Mouse (Mus musculus) forebrain, postnatal 0 days (tissue): ENCODE measurements around the gene 4930415O20Rik. TPM values are rescaled to one million over a fixed set of nuclear protein-coding genes. Genes with fewer than 3 reads are reported as not detected.
A peak's percentile ranks its signal among the peaks of the same experiment; 100 is the strongest.

ENCODE experiments used
- ATAC-seq: fragments of 200-750 bp; cut with Nextera tagmentation; 2 replicates; pipeline ENCODE4 v1.8.0; 2017; ENCODE audit warnings: mild to moderate bottlenecking, moderate library complexity
- DNase-seq: peaks from one replicate; pipeline ENCODE4 v3.0.0-alpha.2; 2015
- H3K27ac ChIP-seq: fragments of 300-500 bp; sonication (generic); 2 replicates; pipeline ENCODE4 v1.5.1; 2014; ENCODE audit warnings: low read depth, mild to moderate bottlenecking, antibody characterized with exemption, low read length, moderate library complexity, mixed read lengths
- H3K27me3 ChIP-seq: fragments of 300-500 bp; sonication (generic); 2 replicates; pipeline ENCODE4 v1.6.1; 2014; ENCODE audit warnings: mild to moderate bottlenecking, low read length, mixed read lengths; ENCODE audit not compliant: insufficient read depth
- H3K36me3 ChIP-seq: fragments of 300-500 bp; sonication (generic); 2 replicates; pipeline ENCODE4 v1.6.1; 2014; ENCODE audit warnings: mild to moderate bottlenecking, moderate library complexity; ENCODE audit not compliant: insufficient read depth
- H3K4me1 ChIP-seq: fragments of 300-500 bp; sonication (generic); 2 replicates; pipeline ENCODE4 v1.6.1; 2014; ENCODE audit warnings: antibody characterized with exemption; ENCODE audit not compliant: insufficient read depth
- H3K4me2 ChIP-seq: fragments of 300-500 bp; sonication (generic); 2 replicates; pipeline ENCODE4 v1.6.1; 2014; ENCODE audit warnings: low read depth, mild to moderate bottlenecking, moderate library complexity
- H3K4me3 ChIP-seq: fragments of 300-500 bp; sonication (generic); 2 replicates; pipeline ENCODE4 v1.5.1; 2014; ENCODE audit warnings: low read depth, low read length, mixed read lengths
- H3K9ac ChIP-seq: fragments of 300-500 bp; sonication (generic); 2 replicates; pipeline ENCODE4 v1.6.1; 2014; ENCODE audit warnings: mild to moderate bottlenecking
- H3K9me3 ChIP-seq: fragments of 300-500 bp; sonication (generic); 2 replicates; pipeline ENCODE4 v1.6.1; 2016; ENCODE audit warnings: low read length
- CTCF ChIP-seq: sonication (generic); IDR thresholded peaks from 2 replicates; pipeline ENCODE4 v1.5.1; 2016; ENCODE audit warnings: antibody characterized with exemption, control low read depth, low read depth
- WGBS: fragments of 180-500 bp; shearing (Covaris S2); extraction: QIAGEN DNeasy Blood & Tissue Kit; methylation state at CpG from one replicate; pipeline ENCODE4 v1.1.7; 2014; 5-methylcytosine and 5-hydroxymethylcytosine counted together
- polyA plus RNA-seq: library from polyadenylated mRNA; unstranded; fragments of >200 nt; fragmentation: Nextera tagmentation; extraction: Ambion mirVana; gene quantifications from 2 replicates; pipeline ENCODE4 v1.2.1, GENCODE M21; 2015
- total RNA-seq: library from RNA; depleted of rRNA; stranded (reverse); fragments of >200 nt; gene quantifications from 2 replicates; pipeline ENCODE4 v1.2.3, GENCODE M21; 2014; rRNA removed

The 4930415O20Rik gene
- total RNA-seq (not detected in 2 replicates), polyA plus RNA-seq (0.51 TPM in 1 of 2 replicates, not detected in the other)

- no peaks in the 10 kb centered on the region for H3K9me3 ChIP-seq
- DNase-seq: no peak
- no peak within 1 kb of the TSS for H3K27ac ChIP-seq
- no peaks in the 10 kb centered on the region for H3K36me3 ChIP-seq
- no peak for TF ChIP-seq CTCF
- 86% methylated on average over 10 of the region's 10 CpGs for WGBS
- H3K4me2 ChIP-seq: no peak within 1 kb of the TSS
- no peaks in the 10 kb centered on the region; the same call in 1 of the 2 replicates for H3K27me3 ChIP-seq
- no peak within 1 kb of the TSS for H3K9ac ChIP-seq
- no peak for ATAC-seq
- peaks cover 10% of the 10 kb centered on the region for H3K4me1 ChIP-seq
- H3K4me3 ChIP-seq: no peak within 1 kb of the TSS
Observed at GRCm38 (mm10) chr15:98570873-98571538, at the start of gene 4930415O20Rik, which contains the start of gene Ccnt1. Gene 4930415O20Rik, plus strand, starts transcription at chr15:98571004. Gene Ccnt1, minus strand, starts transcription at chr15:98570923.

DNA sequence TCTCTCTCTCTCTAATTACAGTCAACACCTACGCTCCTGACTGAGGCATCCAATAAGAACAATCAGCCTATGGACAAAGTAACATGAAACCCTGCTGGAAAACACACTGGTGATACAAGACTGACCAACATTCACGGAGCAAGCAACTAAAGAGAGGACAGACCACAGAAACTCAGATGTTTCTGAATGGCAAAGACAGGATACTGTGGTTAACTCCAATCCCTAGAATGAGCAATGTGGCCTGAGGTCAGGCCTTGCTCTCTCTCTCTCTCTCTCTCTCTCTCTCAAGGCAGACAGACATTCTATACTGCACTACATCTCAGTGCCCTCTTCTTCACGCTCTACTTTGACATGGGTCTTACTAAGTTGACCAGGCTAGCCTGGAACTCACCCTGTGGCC lies 49.6 kb upstream of the 4930415O20Rik start:
- Histone ChIP-seq H3K4me2 (no peak overlapping the region), H3K9ac (no peak overlapping the region), H3K4me3 (no peak overlapping the region), H3K36me3 (peaks cover 65% of the 10 kb centered on the region), H3K27ac (no peak overlapping the region), H3K27me3 (no peaks in the 10 kb centered on the region), H3K9me3 (no peaks in the 10 kb centered on the region), H3K4me1 (no peaks in the 10 kb centered on the region)
- no peak for TF ChIP-seq CTCF
- 86% methylated on average over 3 of the region's 3 CpGs for WGBS
- DNase-seq (no peak), ATAC-seq (no peak)

DNA sequence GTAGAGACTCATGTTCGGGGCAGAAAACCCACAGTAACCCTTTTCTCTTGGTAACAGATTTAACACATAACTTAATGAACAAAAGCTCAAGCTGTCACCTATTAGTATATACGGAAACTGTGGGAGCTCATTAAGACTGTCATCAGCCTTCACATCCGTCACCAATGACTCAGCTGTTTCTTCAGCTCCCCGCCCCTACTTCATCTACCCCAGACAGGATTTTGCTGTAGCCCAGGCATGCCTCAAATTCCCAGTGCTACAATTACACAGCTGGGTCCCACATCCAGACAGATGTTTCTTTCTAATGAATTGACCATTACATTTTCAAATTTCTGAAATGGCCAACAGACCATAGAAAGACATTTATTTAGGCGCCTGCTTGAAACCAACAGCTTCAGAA lies 44.7 kb upstream of the 4930415O20Rik start:
- 54% methylated on average over 5 of the region's 5 CpGs for WGBS
- Histone ChIP-seq H3K4me2 (no peak overlapping the region), H3K9me3 (no peaks in the 10 kb centered on the region), H3K9ac (no peak overlapping the region), H3K4me3 (no peak overlapping the region), H3K4me1 (no peaks in the 10 kb centered on the region), H3K36me3 (peaks cover 69% of the 10 kb centered on the region), H3K27me3 (no peaks in the 10 kb centered on the region), H3K27ac (no peak overlapping the region)
- no peak for TF ChIP-seq CTCF
- ATAC-seq: no peak
- DNase-seq: no peak

- H3K36me3 ChIP-seq: peaks cover 59% of the 10 kb centered on the region
- no peak overlapping the region for H3K27ac ChIP-seq
- ATAC-seq: no peak
Observed at GRCm38 (mm10) chr15:98527056-98527771, 43.6 kb upstream of the 4930415O20Rik start.

DNA sequence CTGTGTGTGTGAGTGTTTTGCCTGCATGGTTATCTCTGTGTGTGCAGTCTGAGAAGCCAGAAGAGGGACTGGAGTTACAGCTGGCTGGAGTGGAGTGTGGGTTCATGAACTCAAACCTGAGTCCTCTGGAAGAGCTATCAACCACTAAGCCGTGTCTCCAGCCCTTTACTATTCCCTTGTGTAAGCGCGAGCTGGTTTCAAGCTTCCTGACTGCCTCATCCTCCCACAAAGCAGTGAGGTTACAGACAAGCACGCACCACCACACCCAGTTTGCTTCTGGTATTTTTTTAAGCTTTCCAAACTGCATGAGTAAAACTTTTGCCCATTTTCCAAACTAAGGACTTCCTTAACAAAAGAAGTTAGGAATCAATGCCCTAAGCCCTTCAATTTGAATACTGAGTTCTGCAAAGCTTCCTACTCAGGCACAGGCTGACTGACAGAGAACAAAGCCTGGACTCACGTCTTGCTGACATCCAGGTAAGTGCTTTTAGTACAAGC lies 42.7 kb upstream of the 4930415O20Rik start:
- TF ChIP-seq CTCF: no peak
- 0 out of 2 replicates have a peak, but pooled peaks cover 3% of the 10 kb centered on the region for H3K4me1 ChIP-seq
- no peaks in the 10 kb centered on the region for H3K27me3 ChIP-seq
- H3K4me3 ChIP-seq: no peak overlapping the region
- no peak overlapping the region for H3K9ac ChIP-seq
- ATAC-seq (no peak), DNase-seq (no peak)
- WGBS: 87% methylated on average over 5 of the region's 5 CpGs
- H3K4me2 ChIP-seq: no peak overlapping the region
- H3K27ac ChIP-seq: no peak overlapping the region
- H3K9me3 ChIP-seq: no peaks in the 10 kb centered on the region
- peaks cover 50% of the 10 kb centered on the region for H3K36me3 ChIP-seq

More at GRCm38 (mm10) chr15:98527056-98527771, 43.6 kb upstream of the 4930415O20Rik start:
- H3K27me3 ChIP-seq: no peaks in the 10 kb centered on the region
- H3K9me3 ChIP-seq: no peaks in the 10 kb centered on the region
- no peak for DNase-seq
- H3K4me2 ChIP-seq: no peak overlapping the region
- no peak overlapping the region for H3K4me3 ChIP-seq
- WGBS: 95% methylated on average over 5 of the region's 5 CpGs
- TF ChIP-seq CTCF: no peak
- 0 out of 2 replicates have a peak, but pooled peaks cover 1% of the 10 kb centered on the region for H3K4me1 ChIP-seq
- H3K9ac ChIP-seq: no peak overlapping the region

DNA sequence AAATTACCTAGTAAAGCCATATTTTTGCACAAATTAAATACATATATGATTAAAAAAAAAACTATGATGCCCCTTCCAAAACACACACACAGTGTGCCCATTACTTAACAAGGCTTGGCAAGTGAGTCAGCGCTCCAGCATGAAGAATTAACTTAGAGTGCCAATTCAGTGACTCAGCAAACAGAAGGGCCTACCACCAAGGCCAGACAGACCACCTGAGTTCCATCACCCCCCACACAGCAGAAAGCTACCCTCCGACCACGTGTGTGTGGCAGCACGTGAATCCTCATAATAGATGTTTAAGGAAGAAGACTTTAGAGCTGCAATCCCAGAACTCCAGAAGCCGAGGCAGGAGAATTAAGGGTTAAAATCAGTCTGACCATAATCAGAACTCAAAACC lies 38.5 kb upstream of the 4930415O20Rik start:
- no peak for TF ChIP-seq CTCF
- Histone ChIP-seq H3K9me3 (no peaks in the 10 kb centered on the region), H3K36me3 (peaks cover 26% of the 10 kb centered on the region), H3K4me1 (0 out of 2 replicates have a peak, but pooled peaks cover 3% of the 10 kb centered on the region), H3K27me3 (no peaks in the 10 kb centered on the region), H3K4me2 (peak overlapping the region; percentile 76), H3K27ac (no peak overlapping the region), H3K9ac (peak overlapping the region; percentile 97), H3K4me3 (peak overlapping the region; percentile 87)
- ATAC-seq (no peak), DNase-seq (no peak)
- 30% methylated on average over 5 of the region's 5 CpGs for WGBS
